Mouse (Mus musculus) gastrocnemius, adult 2 months (tissue): ENCODE measurements around the gene Egfr. TPM values are rescaled to one million over a fixed set of nuclear protein-coding genes. Genes with fewer than 3 reads are reported as not detected.

Experiments
- DNase-seq: peaks from one replicate; pipeline ENCODE4 v3.0.0; 2022
- H3K27ac ChIP-seq: fragments of 200-600 bp; 2 replicates; pipeline ENCODE4 v1.8.1; 2022; ENCODE audit warnings: mild to moderate bottlenecking
- H3K4me3 ChIP-seq: fragments of 200-600 bp; 2 replicates; pipeline ENCODE4 v1.8.1; 2022; ENCODE audit warnings: mild to moderate bottlenecking, moderate library complexity
- CTCF ChIP-seq: fragments of 200-600 bp; IDR thresholded peaks from 2 replicates; pipeline ENCODE4 v1.8.1; 2022; ENCODE audit warnings: antibody characterized with exemption, mild to moderate bottlenecking, moderate library complexity
- intact Hi-C: fragments of 180-260 bp; cut with DNase I; formaldehyde crosslinking; loops from one replicate; pipeline ENCODE4 v1.15.1; 2025
- total RNA-seq, 2 experiments: library from RNA; stranded (reverse); gene quantifications; 2 replicates each; pipeline ENCODE4 v1.2.3; 2021

Gene Egfr
- total RNA-seq, 2 experiments from 2014 or later, result 12.2 to 14.7 TPM

DNA sequence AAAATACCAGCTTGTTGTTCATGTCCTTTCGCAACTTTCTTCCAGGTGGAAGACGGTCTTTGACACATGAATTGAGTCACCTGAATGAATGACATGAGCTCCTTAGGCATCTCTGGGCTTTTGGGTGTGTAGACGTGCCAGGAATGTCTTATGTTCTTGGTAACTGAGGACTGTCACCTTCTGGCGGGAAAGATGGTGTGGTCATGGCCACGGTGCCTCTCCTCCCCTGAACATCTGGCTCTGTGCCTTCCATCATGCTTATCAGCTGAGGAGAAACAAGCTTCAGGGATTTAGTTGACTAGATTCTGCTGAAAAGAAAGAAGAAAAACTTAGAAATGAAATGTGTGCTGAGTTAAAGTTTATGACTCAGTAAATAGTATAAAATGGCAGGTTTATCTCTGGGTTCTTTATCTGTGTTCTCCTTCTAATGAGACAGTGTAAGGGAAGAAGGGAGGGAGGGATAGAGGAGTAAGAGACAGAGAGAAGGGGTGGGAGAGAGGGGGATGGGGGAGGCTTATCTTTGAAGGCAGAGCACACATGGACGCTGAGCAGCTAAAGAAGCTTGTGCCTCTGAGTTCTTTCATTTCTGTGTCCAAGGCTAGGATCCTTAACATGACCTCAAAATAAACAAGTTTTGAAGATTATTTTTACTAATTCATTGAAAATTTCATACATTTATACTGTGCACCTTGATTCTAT is 65.5 kb downstream of the Egfr start:
- H3K4me3 ChIP-seq, result no peak overlapping the region
- no peak for TF ChIP-seq CTCF
- no peak for DNase-seq
- intact Hi-C loops, result no loop called here
- H3K27ac ChIP-seq, result peak overlapping the region; percentile 79

DNA sequence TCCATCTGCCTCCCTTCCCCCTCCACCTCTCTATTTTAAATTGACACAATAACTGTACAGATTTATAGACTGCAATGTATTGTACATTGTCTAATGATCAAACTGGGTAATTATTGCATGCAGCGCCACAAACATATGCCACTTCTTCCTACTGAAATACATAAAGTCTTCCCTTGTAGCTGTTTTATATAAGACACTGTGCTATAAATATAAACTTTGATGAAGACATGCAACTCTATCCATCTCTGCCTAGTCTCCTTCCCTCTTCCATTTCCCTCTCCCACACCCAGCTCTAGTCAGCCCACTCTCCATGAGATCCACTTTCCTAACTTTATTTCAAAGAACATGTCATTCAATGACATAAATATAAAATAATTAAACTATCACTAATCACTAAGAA is 67.4 kb downstream of the Egfr start:
- intact Hi-C loops, result no loop called here
- no peak for DNase-seq
- H3K4me3 ChIP-seq, result no peak overlapping the region
- peak overlapping the region; percentile 65 for H3K27ac ChIP-seq
- TF ChIP-seq CTCF, result no peak

DNA sequence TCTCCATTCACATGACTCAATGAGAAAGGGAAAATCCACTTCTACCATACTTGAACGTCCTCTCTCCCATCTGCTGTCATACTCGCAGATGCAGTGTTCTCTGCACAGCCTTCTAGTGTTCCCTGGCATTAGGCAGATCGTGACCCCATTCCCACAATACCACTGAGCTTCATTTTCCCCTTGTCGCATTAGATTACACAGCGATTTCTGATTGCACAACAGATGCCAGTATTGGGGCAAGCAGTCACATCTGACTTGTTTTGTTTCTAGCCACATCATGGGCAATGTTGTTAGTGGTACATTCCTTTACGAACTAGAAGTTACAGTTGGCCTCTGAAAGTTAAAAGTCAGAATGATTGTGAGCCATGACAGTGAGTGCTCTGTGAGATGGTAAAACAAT is 68.1 kb downstream of the Egfr start:
- intact Hi-C loops, result no loop called here

DNA sequence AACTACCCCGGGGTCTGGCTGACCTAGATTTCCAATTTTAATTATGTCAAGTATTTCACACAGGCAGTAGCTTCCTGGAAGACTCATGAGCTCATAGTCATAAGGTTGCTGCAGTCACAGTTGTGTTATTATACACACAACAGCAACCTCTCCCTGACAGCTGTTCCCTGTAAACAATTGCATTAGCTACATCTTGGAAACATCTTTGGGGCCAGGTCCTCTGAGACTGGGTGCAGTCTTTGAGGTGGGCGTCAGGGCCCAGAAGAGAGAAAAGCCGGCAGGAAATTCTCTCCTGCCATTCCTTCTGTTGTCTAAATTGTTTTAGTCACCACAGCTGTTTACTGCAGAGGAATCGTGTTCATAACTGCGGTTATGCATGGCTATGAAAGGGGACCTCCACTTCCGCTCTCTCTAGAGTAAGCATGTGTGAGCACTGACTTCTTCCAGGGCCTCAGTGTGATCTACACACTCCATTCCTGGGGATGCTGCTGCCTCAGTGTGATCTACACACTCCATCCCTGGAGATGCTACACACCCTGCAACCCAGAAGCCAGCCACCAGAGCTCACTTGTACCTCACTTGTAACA is 69.8 kb downstream of the Egfr start:
- DNase-seq, result peak; percentile 38
- peak overlapping the region; percentile 54 for H3K27ac ChIP-seq
- no peak for TF ChIP-seq CTCF
- intact Hi-C loops, result no loop called here
- no peak overlapping the region for H3K4me3 ChIP-seq

More for the DNA sequence above, 68.1 kb downstream of the Egfr start:
- no peak for DNase-seq
- Histone ChIP-seq H3K27ac (peak overlapping the region; percentile 65), H3K4me3 (no peak overlapping the region)
- TF ChIP-seq CTCF, result no peak

DNA sequence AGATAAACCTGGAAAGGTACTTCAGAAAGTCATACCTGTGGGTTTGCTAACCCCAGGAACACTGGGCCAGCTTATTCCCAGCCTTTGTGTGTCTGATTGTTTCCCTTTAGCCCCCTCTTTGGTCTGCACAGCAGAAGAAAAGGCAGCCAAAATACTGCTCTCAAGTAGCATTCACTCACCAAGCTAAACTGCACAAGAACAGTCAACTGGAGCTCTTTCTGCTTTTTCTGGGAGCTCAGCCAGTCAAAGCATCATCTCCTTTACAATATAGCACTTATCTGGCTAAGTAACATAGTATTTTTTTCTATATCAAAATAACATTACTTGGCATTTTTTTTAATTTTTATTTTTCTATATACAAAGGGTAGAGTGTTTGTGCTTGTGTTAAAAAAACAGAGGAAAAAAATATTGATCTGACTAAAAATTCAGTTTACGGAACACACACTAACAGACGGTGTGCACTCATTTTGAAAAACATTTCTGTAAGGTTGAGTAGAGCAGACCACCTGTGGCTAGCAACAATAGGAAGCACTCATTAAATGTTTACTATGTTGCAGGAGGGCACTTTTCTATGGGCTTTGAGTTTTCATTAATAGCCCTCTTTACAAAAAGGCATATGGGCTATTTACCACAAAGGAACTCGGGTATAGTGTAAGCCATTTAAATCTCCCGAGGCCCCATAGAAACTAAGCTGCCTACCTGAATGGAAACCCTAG is 72.0 kb downstream of the Egfr start:
- Histone ChIP-seq H3K4me3 (no peak overlapping the region), H3K27ac (no peak overlapping the region)
- no peak for DNase-seq
- no peak for TF ChIP-seq CTCF
- intact Hi-C loops, result no loop called here

DNA sequence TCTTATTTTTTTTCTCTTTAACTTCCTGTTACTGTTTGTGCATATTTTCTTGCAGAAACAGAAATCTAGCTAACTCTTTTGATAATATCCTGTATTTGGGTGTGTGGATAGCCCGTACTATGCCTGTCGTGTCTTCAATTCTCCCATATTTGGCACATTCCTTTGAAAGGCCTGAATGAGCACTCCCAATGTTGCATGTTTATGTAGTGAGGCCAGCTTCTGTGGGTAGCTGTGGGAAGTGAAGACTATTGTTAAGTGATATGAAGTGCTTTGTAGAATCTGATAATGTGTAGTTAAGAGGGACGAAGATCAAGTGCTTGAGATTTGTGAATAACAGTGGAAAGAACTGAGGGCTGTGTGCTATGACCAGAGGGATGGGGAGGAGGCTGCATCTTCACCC is 77.5 kb downstream of the Egfr start:
- no peak overlapping the region for H3K4me3 ChIP-seq
- no peak overlapping the region for H3K27ac ChIP-seq
- DNase-seq, result no peak
- TF ChIP-seq CTCF, result no peak
- intact Hi-C loops, result no loop called here

DNA sequence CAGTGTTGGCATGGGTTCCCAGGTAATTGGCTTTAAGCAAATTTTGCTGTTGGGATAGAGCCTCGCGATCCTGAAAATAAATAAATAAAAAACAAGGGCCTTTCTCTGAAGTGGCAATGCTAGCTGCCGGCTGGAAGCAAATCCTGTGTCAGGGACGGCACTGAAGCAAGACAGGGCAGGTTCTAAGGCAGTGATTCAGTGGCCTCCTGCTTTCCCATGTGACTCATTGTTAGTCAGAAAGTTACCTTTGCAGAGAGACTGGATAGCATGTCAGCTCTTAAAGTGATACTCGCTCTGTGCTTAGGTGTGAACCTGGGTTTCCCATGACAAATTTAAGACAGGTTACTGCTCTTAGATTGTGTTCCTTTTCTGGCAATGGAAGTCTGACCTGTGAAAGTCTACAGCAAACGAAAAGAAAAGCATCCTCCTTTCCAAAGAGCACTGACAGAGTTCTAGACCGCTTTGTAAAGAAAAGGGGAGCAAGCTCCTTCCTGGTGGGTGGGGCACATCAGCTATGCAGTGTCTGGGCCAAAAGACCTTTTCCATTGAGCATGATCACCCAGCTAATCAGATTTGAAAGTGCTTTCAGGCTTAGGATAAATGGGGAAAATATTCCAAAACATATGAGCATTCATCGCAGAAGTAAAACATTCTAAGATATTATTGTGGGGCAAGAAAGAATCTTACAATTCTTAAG is 78.7 kb downstream of the Egfr start:
- DNase-seq, result no peak
- TF ChIP-seq CTCF, result no peak
- intact Hi-C loops, result no loop called here
- Histone ChIP-seq H3K27ac (peak overlapping the region; percentile 20; the same call in 1 of the 2 replicates), H3K4me3 (no peak overlapping the region)

DNA sequence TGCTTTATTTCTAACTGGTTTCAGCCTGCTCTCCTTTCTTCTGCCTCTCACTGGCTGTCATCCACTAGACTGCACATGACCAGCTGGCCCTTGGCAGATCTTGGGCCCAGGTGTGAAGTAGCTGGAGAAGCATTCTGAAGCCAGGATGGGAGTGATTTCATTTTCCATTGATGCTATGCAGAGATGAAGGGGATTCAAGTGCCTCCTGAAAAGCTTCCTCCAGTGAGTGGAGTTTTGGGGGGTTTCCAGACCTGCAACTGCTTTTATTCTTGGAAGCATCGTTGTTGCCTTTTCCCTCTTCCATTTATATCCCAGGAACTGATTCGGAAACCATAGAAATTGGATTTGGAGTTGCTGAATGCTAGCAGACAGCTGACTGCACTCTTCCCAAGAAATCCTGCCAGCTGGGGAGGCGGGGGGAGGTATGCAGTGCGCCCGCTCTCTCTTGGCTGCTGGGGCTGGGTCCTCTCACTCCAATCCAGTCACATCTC is 80.0 kb downstream of the Egfr start:
- H3K4me3 ChIP-seq, result no peak overlapping the region
- intact Hi-C loops, result no loop called here
- peak overlapping the region; percentile 6 for H3K27ac ChIP-seq
- no peak for TF ChIP-seq CTCF
- DNase-seq, result peak; percentile 65

DNA sequence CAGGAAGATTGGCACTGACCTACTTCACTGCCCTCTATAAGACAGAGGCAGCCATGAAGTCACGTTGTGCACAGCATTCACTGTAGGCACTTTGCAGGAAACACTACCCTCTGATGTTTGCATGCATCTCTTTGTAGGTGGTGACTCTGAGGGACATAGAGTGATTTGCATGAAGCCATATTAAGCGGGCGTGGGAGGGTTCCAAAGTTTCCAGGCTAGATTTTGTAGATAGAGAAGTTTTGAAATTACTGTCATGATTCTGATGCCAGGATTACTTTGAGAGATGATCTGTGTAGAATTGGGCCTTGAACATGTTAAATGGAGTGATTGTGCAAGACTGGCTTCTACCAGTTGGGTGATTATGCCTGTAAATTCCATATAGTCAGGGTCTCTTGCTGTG is 86.8 kb downstream of the Egfr start:
- Histone ChIP-seq H3K4me3 (no peak overlapping the region), H3K27ac (no peak overlapping the region)
- DNase-seq, result no peak
- TF ChIP-seq CTCF, result no peak
- intact Hi-C loops, result no loop called here

DNA sequence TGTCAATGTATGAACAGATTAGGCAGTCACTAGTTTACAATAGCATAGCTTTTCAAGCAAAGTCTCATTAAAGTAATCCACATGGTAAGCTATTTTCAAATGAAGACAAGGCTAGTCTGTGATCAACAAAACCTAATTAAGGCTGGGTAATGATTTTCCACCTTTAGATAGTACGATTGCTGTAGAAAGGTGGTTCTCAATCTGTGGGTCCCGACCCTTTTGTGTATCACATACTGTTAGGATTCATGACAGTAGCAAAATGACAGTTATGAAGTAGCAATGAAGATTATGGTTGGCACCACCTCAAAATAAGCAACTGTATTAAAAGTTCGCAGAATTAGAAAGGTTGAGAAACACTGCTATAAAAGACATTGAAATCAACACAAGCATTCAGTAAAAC is 90.9 kb downstream of the Egfr start:
- DNase-seq, result no peak
- no peak overlapping the region for H3K27ac ChIP-seq
- TF ChIP-seq CTCF, result no peak
- intact Hi-C loops, result no loop called here
- H3K4me3 ChIP-seq, result no peak overlapping the region

DNA sequence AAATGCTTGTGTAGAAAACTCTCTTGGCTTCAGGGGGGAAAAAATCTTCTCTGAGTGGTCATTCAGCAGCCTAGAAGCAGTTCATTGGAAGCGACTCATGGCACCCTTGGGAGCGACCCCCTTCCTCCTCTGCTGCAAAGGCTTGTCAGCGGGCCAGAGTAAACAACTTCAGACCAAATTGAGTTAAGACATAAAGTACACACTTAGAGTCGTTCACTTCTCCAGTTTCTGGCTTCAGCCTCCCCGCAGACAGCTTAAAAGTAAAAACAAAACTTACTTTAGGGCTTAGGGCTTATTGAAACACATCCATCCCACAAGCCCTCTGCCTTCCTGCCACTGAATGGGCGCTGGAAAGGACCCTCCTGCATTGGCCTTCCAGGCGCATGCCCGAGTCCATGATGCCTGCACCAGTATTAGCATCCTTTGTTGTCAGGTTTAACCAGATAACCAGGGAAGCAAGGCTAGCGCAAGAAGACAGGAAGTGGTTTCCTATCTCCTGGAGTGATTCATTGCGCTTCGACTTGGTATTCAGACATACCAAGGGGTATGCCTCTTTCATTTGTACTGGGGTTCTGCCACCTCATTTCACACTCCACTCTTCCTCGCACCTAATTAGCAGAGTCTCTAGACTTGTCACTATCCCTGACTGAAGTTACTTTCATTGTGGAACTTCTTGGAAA is 92.0 kb downstream of the Egfr start:
- intact Hi-C loops, result no loop called here
- peak; percentile 51 for DNase-seq
- peak overlapping the region; percentile 66 for H3K27ac ChIP-seq
- H3K4me3 ChIP-seq, result no peak overlapping the region
- TF ChIP-seq CTCF, result no peak

DNA sequence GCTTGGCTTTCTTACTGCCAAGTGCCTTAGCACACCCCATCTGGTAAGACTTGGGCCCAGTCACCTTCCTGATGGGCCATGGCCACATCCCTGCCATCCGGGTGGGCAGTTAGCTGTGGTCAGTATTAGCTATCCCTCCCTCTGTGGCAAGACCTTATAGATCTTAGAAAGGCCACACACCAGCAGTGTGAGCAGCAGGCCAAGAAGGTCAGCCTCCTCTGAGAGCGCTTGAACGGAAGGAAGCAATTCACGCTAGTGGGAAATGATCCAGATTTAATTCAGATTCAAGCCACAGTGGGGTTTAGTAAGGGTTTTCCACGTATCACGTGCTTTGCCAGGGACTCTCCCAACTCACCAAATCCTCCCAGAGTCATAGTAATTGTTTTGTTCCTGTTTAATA is 96.9 kb downstream of the Egfr start:
- Histone ChIP-seq H3K4me3 (no peak overlapping the region), H3K27ac (peak overlapping the region; percentile 71)
- intact Hi-C loops, result no loop called here
- no peak for TF ChIP-seq CTCF
- peak; percentile 47 for DNase-seq
